Mouse (Mus musculus) forebrain, postnatal 0 days (tissue): ENCODE measurements at regions not wholly inside any gene's neighbourhood (a gene's known extent, or its start where the extent isn't known, plus 50 kb on each side); places are given as distances from the start of the nearest gene placed in this dataset.

Source experiments
- ATAC-seq: fragments of 200-750 bp; cut with Nextera tagmentation; 2 replicates; pipeline ENCODE4 v1.8.0; 2017; ENCODE audit warnings: mild to moderate bottlenecking, moderate library complexity
- DNase-seq: peaks from one replicate; pipeline ENCODE4 v3.0.0-alpha.2; 2015
- H3K27ac ChIP-seq: fragments of 300-500 bp; sonication (generic); 2 replicates; pipeline ENCODE4 v1.5.1; 2014; ENCODE audit warnings: low read depth, mild to moderate bottlenecking, antibody characterized with exemption, low read length, moderate library complexity, mixed read lengths
- H3K27me3 ChIP-seq: fragments of 300-500 bp; sonication (generic); 2 replicates; pipeline ENCODE4 v1.6.1; 2014; ENCODE audit warnings: mild to moderate bottlenecking, low read length, mixed read lengths; ENCODE audit not compliant: insufficient read depth
- H3K36me3 ChIP-seq: fragments of 300-500 bp; sonication (generic); 2 replicates; pipeline ENCODE4 v1.6.1; 2014; ENCODE audit warnings: mild to moderate bottlenecking, moderate library complexity; ENCODE audit not compliant: insufficient read depth
- H3K4me1 ChIP-seq: fragments of 300-500 bp; sonication (generic); 2 replicates; pipeline ENCODE4 v1.6.1; 2014; ENCODE audit warnings: antibody characterized with exemption; ENCODE audit not compliant: insufficient read depth
- H3K4me2 ChIP-seq: fragments of 300-500 bp; sonication (generic); 2 replicates; pipeline ENCODE4 v1.6.1; 2014; ENCODE audit warnings: low read depth, mild to moderate bottlenecking, moderate library complexity
- H3K4me3 ChIP-seq: fragments of 300-500 bp; sonication (generic); 2 replicates; pipeline ENCODE4 v1.5.1; 2014; ENCODE audit warnings: low read depth, low read length, mixed read lengths
- H3K9ac ChIP-seq: fragments of 300-500 bp; sonication (generic); 2 replicates; pipeline ENCODE4 v1.6.1; 2014; ENCODE audit warnings: mild to moderate bottlenecking
- H3K9me3 ChIP-seq: fragments of 300-500 bp; sonication (generic); 2 replicates; pipeline ENCODE4 v1.6.1; 2016; ENCODE audit warnings: low read length
- CTCF ChIP-seq: sonication (generic); IDR thresholded peaks from 2 replicates; pipeline ENCODE4 v1.5.1; 2016; ENCODE audit warnings: antibody characterized with exemption, control low read depth, low read depth
- whole genome bisulfite sequencing: fragments of 180-500 bp; shearing (Covaris S2); extraction: QIAGEN DNeasy Blood & Tissue Kit; methylation state at CpG from one replicate; pipeline ENCODE4 v1.1.7; 2014; 5-methylcytosine and 5-hydroxymethylcytosine counted together

GRCm38 (mm10) chr1:137323884-137324594 lies 363.8 kb upstream of the Nr5a2 start:
- Histone ChIP-seq H3K9me3 (no peaks in the 10 kb centered on the region), H3K4me3 (no peak overlapping the region), H3K4me2 (0 out of 2 replicates have a peak overlapping the region, but pooled peaks have one; percentile 0), H3K27me3 (no peaks in the 10 kb centered on the region), H3K27ac (no peak overlapping the region), H3K9ac (no peak overlapping the region), H3K4me1 (no peaks in the 10 kb centered on the region), H3K36me3 (no peaks in the 10 kb centered on the region)
- ATAC-seq (peak; percentile 80), DNase-seq (peak; percentile 66)
- peak; percentile 64 for TF ChIP-seq CTCF
- 31% methylated on average over 8 of the region's 8 CpGs for WGBS

- DNase-seq (no peak), ATAC-seq (peak; percentile 40; the same call in 1 of the 2 replicates)
- WGBS: 21% methylated on average over 2 of the region's 2 CpGs
- no peaks in the 10 kb centered on the region for H3K27me3 ChIP-seq
- H3K36me3 ChIP-seq: no peaks in the 10 kb centered on the region
- H3K4me2 ChIP-seq: no peak overlapping the region
- no peaks in the 10 kb centered on the region for H3K4me1 ChIP-seq
- no peak overlapping the region for H3K9ac ChIP-seq
- no peak overlapping the region for H3K4me3 ChIP-seq
- no peaks in the 10 kb centered on the region for H3K9me3 ChIP-seq
- TF ChIP-seq CTCF: no peak
- H3K27ac ChIP-seq: no peak overlapping the region
Observed at GRCm38 (mm10) chr1:137323035-137323680, 362.9 kb upstream of the Nr5a2 start.

- WGBS: 64% methylated on average over 5 of the region's 5 CpGs
- TF ChIP-seq CTCF: no peak
Observed at GRCm38 (mm10) chr1:137302757-137303422, 342.6 kb upstream of the Nr5a2 start.

GRCm38 (mm10) chr1:137297780-137298569 lies 337.7 kb upstream of the Nr5a2 start:
- no peak overlapping the region for H3K9ac ChIP-seq
- no peak overlapping the region for H3K4me2 ChIP-seq
- no peak for DNase-seq
- H3K27me3 ChIP-seq: no peaks in the 10 kb centered on the region
- H3K4me1 ChIP-seq: no peaks in the 10 kb centered on the region
- H3K27ac ChIP-seq: no peak overlapping the region
- WGBS: 58% methylated on average over 10 of the region's 10 CpGs
- ATAC-seq: 0 out of 2 replicates have a peak, but pooled peaks have one; percentile 23
- no peaks in the 10 kb centered on the region for H3K36me3 ChIP-seq
- H3K4me3 ChIP-seq: no peak overlapping the region
- no peaks in the 10 kb centered on the region for H3K9me3 ChIP-seq
- TF ChIP-seq CTCF: no peak

More at GRCm38 (mm10) chr1:137302757-137303422, 342.6 kb upstream of the Nr5a2 start:
- H3K4me1 ChIP-seq: no peaks in the 10 kb centered on the region
- no peaks in the 10 kb centered on the region for H3K36me3 ChIP-seq
- no peaks in the 10 kb centered on the region for H3K9me3 ChIP-seq
- no peak overlapping the region for H3K4me3 ChIP-seq
- DNase-seq (peak; percentile 17), ATAC-seq (peak; percentile 91)
- H3K27me3 ChIP-seq: no peaks in the 10 kb centered on the region
- no peak overlapping the region for H3K9ac ChIP-seq
- peak overlapping the region; percentile 15; the same call in 1 of the 2 replicates for H3K27ac ChIP-seq
- no peak overlapping the region for H3K4me2 ChIP-seq

- Histone ChIP-seq H3K4me3 (no peak overlapping the region), H3K9ac (no peak overlapping the region), H3K4me2 (no peak overlapping the region), H3K27ac (no peak overlapping the region), H3K27me3 (no peaks in the 10 kb centered on the region), H3K9me3 (no peaks in the 10 kb centered on the region), H3K4me1 (no peaks in the 10 kb centered on the region), H3K36me3 (no peaks in the 10 kb centered on the region)
- no peak for TF ChIP-seq CTCF
- ATAC-seq (no peak), DNase-seq (no peak)
- WGBS: 83% methylated on average over 9 of the region's 9 CpGs
Observed at GRCm38 (mm10) chr1:137289456-137289855, 329.2 kb upstream of the Nr5a2 start.

GRCm38 (mm10) chr1:137283291-137283690 lies 323.0 kb upstream of the Nr5a2 start:
- H3K27me3 ChIP-seq: no peaks in the 10 kb centered on the region
- H3K9me3 ChIP-seq: no peaks in the 10 kb centered on the region
- DNase-seq: no peak
- 78% methylated on average over 5 of the region's 5 CpGs for WGBS
- H3K27ac ChIP-seq: no peak overlapping the region
- H3K4me3 ChIP-seq: no peak overlapping the region
- no peak for TF ChIP-seq CTCF
- no peak for ATAC-seq
- H3K4me2 ChIP-seq: no peak overlapping the region
- H3K9ac ChIP-seq: no peak overlapping the region
- H3K4me1 ChIP-seq: no peaks in the 10 kb centered on the region
- no peaks in the 10 kb centered on the region for H3K36me3 ChIP-seq
